Mouse (Mus musculus) CD4-positive naive resting alpha-beta T cell, adult 76 days (primary cell): ENCODE results near the gene Hist1h2bh. TPM values are rescaled to one million over a fixed set of nuclear protein-coding genes. Genes with fewer than 3 reads are reported as not detected.

ENCODE experiments used
- total RNA-seq: library from RNA; stranded (reverse); gene quantifications from one replicate; pipeline ENCODE4 v1.2.4, GENCODE M21; 2023

Gene Hist1h2bh
- total RNA-seq, 1 experiment from 2014 or later: 5.5 TPM

Other genes starting within 250 kb of the Hist1h2bh start
- 13.3 TPM for gene Zfp322a, start 174.2 kb downstream of the Hist1h2bh start, total RNA-seq
- gene Abt1, start 119.5 kb downstream of the Hist1h2bh start, total RNA-seq: 15.9 TPM
- not detected for gene Btn1a1, start 77.5 kb downstream of the Hist1h2bh start, total RNA-seq
- not detected for gene Btn2a2, start 54.5 kb downstream of the Hist1h2bh start, total RNA-seq
- gene Hist1h4h, start 12.3 kb downstream of the Hist1h2bh start, total RNA-seq: 147 TPM
- 24.7 TPM for gene Hist1h2af, start 9.5 kb downstream of the Hist1h2bh start, total RNA-seq
- gene Hist1h3g, start 8.0 kb downstream of the Hist1h2bh start, total RNA-seq: 2.3 TPM
- 48.1 TPM for gene Hist1h3f, start 660 bp upstream of the Hist1h2bh start, total RNA-seq
- 42.3 TPM for gene Hist1h4f, start 8.3 kb upstream of the Hist1h2bh start, total RNA-seq
- 5.2 TPM for gene Hist1h1d, start 9.9 kb upstream of the Hist1h2bh start, total RNA-seq
- 91.9 TPM for gene Hist1h3e, start 19.0 kb upstream of the Hist1h2bh start, total RNA-seq
- gene Hist1h2ae, start 27.8 kb upstream of the Hist1h2bh start, total RNA-seq: 7.8 TPM
- gene Hist1h2bg, start 28.0 kb upstream of the Hist1h2bh start, total RNA-seq: 110 TPM
- 40.8 TPM for gene Hist1h2bf, start 30.8 kb upstream of the Hist1h2bh start, total RNA-seq
- 3.8 TPM for gene Hist1h2ad, start 31.0 kb upstream of the Hist1h2bh start, total RNA-seq
- gene Hist1h3d, start 32.4 kb upstream of the Hist1h2bh start, total RNA-seq: 3.4 TPM
- 86.8 TPM for gene Hist1h4d, start 38.2 kb upstream of the Hist1h2bh start, total RNA-seq
- 8.4 TPM for gene Hist1h2be, start 77.7 kb upstream of the Hist1h2bh start, total RNA-seq
- gene Hist1h1e, start 79.2 kb upstream of the Hist1h2bh start, total RNA-seq: 82.2 TPM
- gene Hist1h2ac, start 140.6 kb upstream of the Hist1h2bh start, total RNA-seq: 3.4 TPM
- gene Hist1h2bc, start 140.8 kb upstream of the Hist1h2bh start, total RNA-seq: 5.1 TPM
- not detected for gene Hist1h1t, start 152.4 kb upstream of the Hist1h2bh start, total RNA-seq
- gene Hist1h4c, start 155.1 kb upstream of the Hist1h2bh start, total RNA-seq: 75.4 TPM
- 1.5 TPM for gene Hfe, start 167.5 kb upstream of the Hist1h2bh start, total RNA-seq
- gene Hist1h1c, start 195.4 kb upstream of the Hist1h2bh start, total RNA-seq: 504 TPM
- gene Hist1h3c, start 202.2 kb upstream of the Hist1h2bh start, total RNA-seq: 5.8 TPM
- gene Hist1h2bb, start 203.3 kb upstream of the Hist1h2bh start, total RNA-seq: 23.9 TPM
- 30.2 TPM for gene Hist1h2ab, start 207.7 kb upstream of the Hist1h2bh start, total RNA-seq
- 33.8 TPM for gene Hist1h3b, start 208.9 kb upstream of the Hist1h2bh start, total RNA-seq
- 27.7 TPM for gene Hist1h4b, start 213.6 kb upstream of the Hist1h2bh start, total RNA-seq
- 63.7 TPM for gene Hist1h4a, start 217.8 kb upstream of the Hist1h2bh start, total RNA-seq
- gene Hist1h3a, start 219.0 kb upstream of the Hist1h2bh start, total RNA-seq: 96.6 TPM
- gene Hist1h1a, start 220.3 kb upstream of the Hist1h2bh start, total RNA-seq: 18.2 TPM
- gene Trim38, start 226.5 kb upstream of the Hist1h2bh start, total RNA-seq: not detected